Mouse (Mus musculus) lung, postnatal 25 days (tissue): ENCODE results near the gene Dnmt3a.

ENCODE experiments used
- DNase-seq: peaks from one replicate; pipeline ENCODE4 v3.0.0; 2022; ENCODE audit warnings: low spot score

The Dnmt3a gene

GRCm38 (mm10) chr12:3805852-3806251 lies at the start of gene Dnmt3a:
Dnmt3a (plus strand) TSS chr12:3806007.
- no peak for DNase-seq

- no peak for DNase-seq
These were observed 49.6 kb upstream of the Dnmt3a start for GRCm38 (mm10) chr12:3756216-3756615.

GRCm38 (mm10) chr12:3758127-3758526 lies 47.7 kb upstream of the Dnmt3a start:
- no peak for DNase-seq

- peak; percentile 79 for DNase-seq
These were observed 46.4 kb upstream of the Dnmt3a start for GRCm38 (mm10) chr12:3759419-3759818.

- no peak for DNase-seq
These were observed 44.8 kb upstream of the Dnmt3a start for GRCm38 (mm10) chr12:3760876-3761590.

GRCm38 (mm10) chr12:3761591-3762295 lies 44.1 kb upstream of the Dnmt3a start:
- no peak for DNase-seq

- DNase-seq: no peak
These were observed 41.5 kb upstream of the Dnmt3a start for GRCm38 (mm10) chr12:3764191-3764804.

GRCm38 (mm10) chr12:3767360-3767759 lies 38.4 kb upstream of the Dnmt3a start:
- DNase-seq: no peak

- no peak for DNase-seq
These were observed 37.4 kb upstream of the Dnmt3a start for GRCm38 (mm10) chr12:3768391-3768790.

GRCm38 (mm10) chr12:3770546-3770945 lies 35.3 kb upstream of the Dnmt3a start:
- no peak for DNase-seq

GRCm38 (mm10) chr12:3771080-3771479 lies 34.7 kb upstream of the Dnmt3a start:
- DNase-seq: no peak

- DNase-seq: no peak
These were observed 32.2 kb upstream of the Dnmt3a start for GRCm38 (mm10) chr12:3773643-3774042.

GRCm38 (mm10) chr12:3776015-3776414 lies 29.8 kb upstream of the Dnmt3a start:
- DNase-seq: no peak

- no peak for DNase-seq
These were observed 28.1 kb upstream of the Dnmt3a start for GRCm38 (mm10) chr12:3777682-3778081.

- DNase-seq: no peak
These were observed 27.5 kb upstream of the Dnmt3a start for GRCm38 (mm10) chr12:3778286-3778685.

- DNase-seq: no peak
These were observed 26.2 kb upstream of the Dnmt3a start for GRCm38 (mm10) chr12:3779639-3780038.

- DNase-seq: peak; percentile 60
These were observed 25.4 kb upstream of the Dnmt3a start for GRCm38 (mm10) chr12:3780405-3780891.

- DNase-seq: no peak
These were observed 24.8 kb upstream of the Dnmt3a start for GRCm38 (mm10) chr12:3780931-3781471.

GRCm38 (mm10) chr12:3781482-3781881 lies 24.3 kb upstream of the Dnmt3a start:
- peak; percentile 93 for DNase-seq

- no peak for DNase-seq
These were observed 22.5 kb upstream of the Dnmt3a start for GRCm38 (mm10) chr12:3783196-3783825.

- DNase-seq: no peak
These were observed 21.5 kb upstream of the Dnmt3a start for GRCm38 (mm10) chr12:3784258-3784657.

- DNase-seq: no peak
These were observed 21.1 kb upstream of the Dnmt3a start for GRCm38 (mm10) chr12:3784729-3785128.
